Mouse (Mus musculus) embryonic facial prominence, embryonic 12.5 days (tissue): Measurements from ENCODE around the gene Prol1. TPM values are rescaled to one million over a fixed set of nuclear protein-coding genes. Genes with fewer than 3 reads are reported as not detected.
"Not testable (repeated sequence)": the region's sequence is repeated elsewhere in the genome, so short reads cannot be mapped to it uniquely, and the experiment has no call there.

Source experiments
- ATAC-seq: fragments of 200-750 bp; cut with Nextera tagmentation; 2 replicates; pipeline ENCODE4 v1.8.0; 2017; ENCODE audit not compliant: insufficient number of reproducible peaks, insufficient read depth, low FRiP score, low TSS enrichment
- H3K27ac ChIP-seq: fragments of 300-500 bp; sonication (generic); 2 replicates; pipeline ENCODE4 v1.5.1; 2016; ENCODE audit warnings: mild to moderate bottlenecking
- H3K27me3 ChIP-seq: fragments of 300-500 bp; sonication (generic); 2 replicates; pipeline ENCODE4 v1.6.1; 2016; ENCODE audit warnings: mild to moderate bottlenecking, moderate library complexity
- H3K36me3 ChIP-seq: fragments of 300-500 bp; sonication (generic); 2 replicates; pipeline ENCODE4 v1.6.1; 2016; ENCODE audit warnings: mild to moderate bottlenecking
- H3K4me1 ChIP-seq: fragments of 300-500 bp; sonication (generic); 2 replicates; pipeline ENCODE4 v1.6.1; 2016
- H3K4me2 ChIP-seq: fragments of 300-500 bp; sonication (generic); replicated peaks from 2 replicates; pipeline ENCODE4 v1.6.1; 2016; ENCODE audit warnings: mild to moderate bottlenecking, moderate library complexity
- H3K4me3 ChIP-seq: fragments of 300-500 bp; sonication (generic); 2 replicates; pipeline ENCODE4 v1.5.1; 2016; ENCODE audit warnings: mild to moderate bottlenecking
- H3K9ac ChIP-seq: fragments of 300-500 bp; sonication (generic); 2 replicates; pipeline ENCODE4 v1.6.1; 2016; ENCODE audit warnings: mild to moderate bottlenecking, moderate library complexity
- H3K9me3 ChIP-seq: fragments of 300-500 bp; sonication (generic); 2 replicates; pipeline ENCODE4 v1.6.1; 2016; ENCODE audit warnings: mild to moderate bottlenecking, moderate library complexity
- WGBS: fragments of 180-500 bp; shearing (Covaris S2); methylation state at CpG from one replicate; pipeline ENCODE4 v1.1.7; 2016; 5-methylcytosine and 5-hydroxymethylcytosine counted together
- polyA plus RNA-seq: library from polyadenylated mRNA; unstranded; fragments of >200 nt; fragmentation: Nextera tagmentation; extraction: Ambion mirVana; gene quantifications from 2 replicates; pipeline ENCODE4 v1.2.1, GENCODE M21; 2016

The Prol1 gene
- not detected in 2 replicates for polyA plus RNA-seq

DNA sequence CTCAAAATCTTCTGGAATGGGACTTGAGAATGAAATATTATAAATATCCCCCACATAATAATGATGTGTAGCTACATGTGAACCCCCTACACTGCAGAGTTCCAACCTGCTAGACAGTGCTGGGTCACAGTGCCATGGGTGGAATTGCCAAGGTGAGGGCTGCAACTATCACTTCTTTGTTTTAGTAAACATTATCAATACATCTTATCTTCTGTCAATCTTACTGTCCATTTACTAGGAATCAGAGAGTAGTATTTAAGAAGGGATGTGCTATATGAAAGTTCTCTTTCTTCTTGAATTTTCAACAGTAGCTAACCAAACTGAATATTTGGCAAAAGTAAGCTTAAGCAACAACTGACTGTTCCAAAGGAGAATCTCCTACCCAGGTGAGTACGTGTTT, at the start of gene Prol1:
TSS of gene Prol1 (plus strand) at position 301 of the 400 bp plus-strand sequence.
- WGBS = 93% methylated on average over 1 of the region's 1 CpGs
- H3K9me3 ChIP-seq = no peaks in the 10 kb centered on the region

DNA sequence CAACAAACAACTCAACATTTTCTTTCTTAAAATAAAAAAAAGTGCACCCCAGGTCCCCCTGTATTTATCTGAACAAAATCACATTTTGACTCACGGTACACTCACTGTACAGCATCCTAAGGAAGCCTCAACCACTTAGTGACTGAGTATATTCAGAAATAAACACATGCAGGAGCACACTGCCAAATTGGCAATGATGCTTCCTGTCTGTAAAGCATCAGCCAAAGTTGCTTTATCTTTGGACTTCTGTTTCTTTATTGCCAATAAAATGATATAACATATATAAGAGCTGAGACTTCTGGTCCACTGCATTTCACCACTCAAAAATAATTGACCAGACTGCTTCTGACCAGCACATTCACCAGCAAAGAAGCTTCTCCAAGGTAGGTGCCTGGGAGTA, 48.5 kb upstream of the Prol1 start, which contains the start of gene Gm7714:
TSS of gene Gm7714 (plus strand) at position 301 of the 400 bp plus-strand sequence.
- Histone ChIP-seq H3K4me3 (no peak within 1 kb of the TSS), H3K9ac (no peak within 1 kb of the TSS), H3K27me3 (no peaks in the 10 kb centered on the region), H3K4me2 (no peak within 1 kb of the TSS), H3K4me1 (no peaks in the 10 kb centered on the region), H3K27ac (no peak within 1 kb of the TSS), H3K9me3 (no peaks in the 10 kb centered on the region), H3K36me3 (no peaks in the 10 kb centered on the region)
- ATAC-seq = no peak
- 84% methylated on average over 1 of the region's 1 CpGs for WGBS

More for the DNA sequence above, at the start of gene Prol1:
- Histone ChIP-seq H3K27me3 (no peaks in the 10 kb centered on the region), H3K4me1 (no peaks in the 10 kb centered on the region), H3K4me2 (no peak within 1 kb of the TSS), H3K27ac (no peak within 1 kb of the TSS), H3K36me3 (no peaks in the 10 kb centered on the region), H3K9ac (no peak within 1 kb of the TSS), H3K4me3 (no peak within 1 kb of the TSS)
- ATAC-seq = no peak

DNA sequence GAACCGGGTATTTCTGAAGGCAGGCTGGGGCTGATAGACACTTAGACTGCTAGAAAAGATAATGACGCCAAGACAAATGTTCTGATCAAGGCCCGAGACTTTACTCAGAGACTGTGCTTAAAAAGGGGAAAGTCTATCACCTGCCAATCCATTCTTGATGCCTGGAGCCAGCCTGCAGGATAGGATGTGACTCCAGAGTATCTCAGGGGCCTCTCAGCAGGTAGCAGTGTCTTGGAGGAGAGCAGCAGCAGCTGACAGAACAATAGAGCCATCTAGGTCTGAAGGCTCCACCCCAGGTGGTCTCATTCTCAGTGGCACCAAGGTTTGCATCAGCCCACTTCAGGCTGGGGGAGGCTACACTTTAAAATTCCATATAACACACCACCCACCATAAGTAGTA, 5.8 kb upstream of the Prol1 start:
- H3K4me3 ChIP-seq, H3K27me3 ChIP-seq, H3K4me1 ChIP-seq, H3K9me3 ChIP-seq, H3K36me3 ChIP-seq, ATAC-seq, H3K4me2 ChIP-seq, H3K9ac ChIP-seq, H3K27ac ChIP-seq: not testable (repeated sequence)
- WGBS = 64% methylated on average over 3 of the region's 3 CpGs

DNA sequence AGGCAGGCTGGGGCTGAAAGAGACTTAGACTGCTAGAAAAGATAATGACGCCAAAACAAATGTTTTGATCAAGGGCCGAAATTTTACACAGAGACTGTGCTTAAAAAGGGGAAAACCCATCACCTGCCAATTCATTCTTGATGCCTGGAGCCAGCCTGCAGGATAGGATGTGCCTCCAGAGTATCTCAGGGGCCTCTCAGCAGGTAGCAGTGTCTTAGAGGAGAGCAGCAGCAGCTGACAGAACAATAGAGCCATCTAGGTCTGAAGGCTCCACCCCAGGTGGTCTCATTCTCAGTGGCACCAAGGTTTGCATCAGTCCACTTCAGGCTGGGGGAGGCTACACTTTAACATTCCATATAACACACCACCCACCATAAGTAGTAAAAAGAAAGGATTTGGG, 31.4 kb downstream of the Prol1 start:
- not testable (repeated sequence) for H3K27me3 ChIP-seq, H3K4me3 ChIP-seq, H3K9me3 ChIP-seq, H3K4me1 ChIP-seq, H3K9ac ChIP-seq, ATAC-seq, H3K36me3 ChIP-seq, H3K27ac ChIP-seq, H3K4me2 ChIP-seq
- 41% methylated on average over 2 of the region's 2 CpGs for WGBS

DNA sequence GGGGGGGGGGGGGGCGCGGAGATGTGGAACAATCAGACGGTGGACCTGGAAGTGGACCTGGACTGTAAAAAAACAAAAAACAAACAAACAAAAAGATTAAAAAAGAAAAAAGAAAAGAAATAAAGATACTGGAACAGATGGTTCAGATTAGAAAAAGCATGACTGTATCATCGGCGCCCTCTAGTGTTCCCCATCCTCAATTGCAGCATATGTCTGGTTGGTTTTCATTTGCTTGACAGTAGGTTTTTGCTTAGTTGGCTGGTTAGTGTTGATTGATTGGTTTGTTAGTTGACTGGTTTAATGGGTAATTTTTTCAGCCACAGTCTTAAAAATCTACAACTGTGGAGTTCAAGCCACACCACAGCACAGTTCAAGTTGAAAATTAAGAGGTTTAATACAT, 47.7 kb downstream of the Prol1 start:
- Histone ChIP-seq H3K27me3 (no peaks in the 10 kb centered on the region), H3K36me3 (no peaks in the 10 kb centered on the region), H3K27ac (no peak overlapping the region), H3K9me3 (no peaks in the 10 kb centered on the region), H3K4me1 (no peaks in the 10 kb centered on the region), H3K4me3 (no peak overlapping the region), H3K9ac (no peak overlapping the region), H3K4me2 (no peak overlapping the region)
- ATAC-seq = no peak
- WGBS = 3% methylated on average over 3 of the region's 5 CpGs

DNA sequence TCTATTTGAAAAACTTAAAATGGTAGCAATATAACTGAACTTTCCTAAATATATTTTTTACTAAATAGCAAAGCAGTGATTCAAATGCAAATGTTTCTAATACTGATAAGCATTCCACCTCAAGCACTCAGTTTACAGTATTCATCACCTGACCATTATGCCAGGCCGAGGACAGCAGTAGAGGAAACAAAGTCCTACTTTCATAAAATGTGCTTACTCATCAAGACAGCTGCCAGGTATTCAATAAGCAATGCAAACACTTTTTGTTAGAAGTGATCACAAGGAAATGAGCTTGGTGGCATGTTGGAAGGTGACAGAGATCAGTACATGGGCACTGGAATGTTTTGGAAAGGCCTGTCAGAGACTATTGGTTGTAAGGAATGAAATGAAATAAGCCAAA, 49.8 kb downstream of the Prol1 start:
- H3K36me3 ChIP-seq = no peaks in the 10 kb centered on the region
- H3K27me3 ChIP-seq = no peaks in the 10 kb centered on the region
- H3K4me3 ChIP-seq = no peak overlapping the region
- ATAC-seq = no peak
- H3K9ac ChIP-seq = no peak overlapping the region
- no peaks in the 10 kb centered on the region for H3K4me1 ChIP-seq
- 81% methylated on average over 1 of the region's 1 CpGs for WGBS
- H3K27ac ChIP-seq = no peak overlapping the region
- H3K4me2 ChIP-seq = no peak overlapping the region
- H3K9me3 ChIP-seq = no peaks in the 10 kb centered on the region

DNA sequence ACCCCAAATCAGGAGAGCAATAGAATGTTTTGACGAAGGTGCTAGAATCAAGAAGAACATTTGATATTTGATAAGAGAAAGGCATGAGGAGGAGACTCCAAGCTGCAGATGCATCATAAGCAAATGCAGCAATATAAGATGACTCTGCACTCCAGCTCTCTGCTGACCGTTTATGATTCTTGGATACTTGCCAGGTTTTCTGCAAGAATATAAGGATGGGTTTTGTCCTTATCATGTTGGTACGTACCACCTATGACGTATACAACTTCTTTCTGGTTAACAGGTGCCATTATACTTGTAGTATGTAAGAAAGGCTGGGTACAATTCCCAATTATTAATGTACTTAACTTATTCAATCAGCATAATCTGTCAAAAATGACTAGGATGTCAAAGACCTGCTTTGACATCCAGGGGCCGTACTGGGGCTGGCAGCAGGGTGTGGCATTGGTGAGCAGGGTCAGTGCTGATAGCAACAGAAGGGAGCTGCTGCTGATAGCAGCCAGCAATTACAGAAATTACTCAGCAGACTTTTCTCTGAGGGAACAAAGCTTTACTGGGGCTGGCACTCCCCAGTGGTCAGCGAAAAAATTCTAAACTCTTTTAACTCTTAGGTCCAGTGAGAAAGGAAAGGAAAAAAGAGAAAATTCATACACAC, 53.6 kb downstream of the Prol1 start:
- Histone ChIP-seq H3K27me3 (no peaks in the 10 kb centered on the region), H3K4me3 (no peak overlapping the region), H3K9me3 (no peaks in the 10 kb centered on the region), H3K27ac (no peak overlapping the region), H3K36me3 (no peaks in the 10 kb centered on the region), H3K4me1 (no peaks in the 10 kb centered on the region), H3K9ac (no peak overlapping the region), H3K4me2 (no peak overlapping the region)
- WGBS = 75% methylated on average over 6 of the region's 6 CpGs
- ATAC-seq = no peak

DNA sequence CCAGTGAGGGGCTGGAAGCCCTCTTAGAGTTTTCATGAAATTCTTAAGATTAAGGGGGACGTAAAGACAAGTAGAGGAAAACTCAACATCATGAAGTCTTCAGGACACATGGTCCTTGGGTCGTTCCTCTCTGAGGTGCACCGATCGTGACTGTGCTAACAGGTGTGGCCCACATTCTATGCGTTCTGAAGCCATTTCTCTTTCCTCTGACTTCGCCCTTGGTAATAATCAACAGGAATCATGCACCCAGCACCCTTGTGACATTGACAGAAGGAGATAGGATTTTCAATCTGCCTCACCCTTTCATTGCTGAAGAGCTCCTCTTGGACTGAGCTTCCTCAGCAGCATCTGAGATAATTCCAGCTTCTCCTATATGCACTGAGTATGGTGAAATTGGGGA, 55.5 kb downstream of the Prol1 start:
- Histone ChIP-seq H3K36me3 (no peaks in the 10 kb centered on the region), H3K27me3 (no peaks in the 10 kb centered on the region)
- WGBS = 82% methylated on average over 6 of the region's 6 CpGs

DNA sequence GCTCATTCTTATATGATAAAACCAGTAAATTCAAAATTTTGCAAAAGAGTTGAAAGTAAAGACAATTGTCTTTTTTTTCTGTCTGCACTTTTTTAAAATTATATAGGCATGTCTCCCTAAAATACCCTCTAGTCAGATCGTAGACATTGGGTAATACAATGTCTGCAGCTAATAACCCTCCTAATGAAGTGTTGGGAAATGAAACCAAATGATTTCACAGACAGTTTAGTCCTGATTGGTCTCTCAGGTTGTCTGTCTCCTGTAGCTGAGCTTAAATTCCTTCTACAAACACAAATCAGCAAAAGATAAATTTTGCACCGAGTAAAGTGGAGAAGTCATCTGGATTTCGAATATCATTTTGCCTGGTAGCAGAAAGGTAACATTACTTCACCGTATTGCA, 58.7 kb downstream of the Prol1 start, which contains the start of gene Amtn:
TSS of gene Amtn (plus strand) at position 301 of the 400 bp plus-strand sequence.
- Histone ChIP-seq H3K27ac (no peak within 1 kb of the TSS), H3K27me3 (no peaks in the 10 kb centered on the region), H3K36me3 (no peaks in the 10 kb centered on the region), H3K9me3 (no peaks in the 10 kb centered on the region), H3K4me1 (no peaks in the 10 kb centered on the region), H3K4me2 (no peak within 1 kb of the TSS), H3K9ac (no peak within 1 kb of the TSS), H3K4me3 (no peak within 1 kb of the TSS)
- ATAC-seq = no peak
- 79% methylated on average over 4 of the region's 4 CpGs for whole genome bisulfite sequencing

More for the DNA sequence above, 55.5 kb downstream of the Prol1 start:
- H3K27ac ChIP-seq = no peak overlapping the region
- no peak overlapping the region for H3K4me3 ChIP-seq
- ATAC-seq = no peak
- H3K4me2 ChIP-seq = no peak overlapping the region
- H3K9me3 ChIP-seq = no peaks in the 10 kb centered on the region
- no peaks in the 10 kb centered on the region for H3K4me1 ChIP-seq
- no peak overlapping the region for H3K9ac ChIP-seq

Other genes starting within 250 kb of the Prol1 start
- gene Smr2, start 230.8 kb upstream of the Prol1 start, polyA plus RNA-seq = not detected in 2 replicates
- gene Gm11116, start 205.8 kb upstream of the Prol1 start, polyA plus RNA-seq = not detected in 2 replicates
- not detected in 2 replicates for gene Gm11115, start 163.2 kb upstream of the Prol1 start, polyA plus RNA-seq
- not detected in 2 replicates for gene Gm7714, start 48.4 kb upstream of the Prol1 start, polyA plus RNA-seq
- 0.23 TPM in 1 of 2 replicates, not detected in the other for gene Amtn, start 58.8 kb downstream of the Prol1 start, polyA plus RNA-seq
- 0.90 and 1.4 TPM in 2 replicates for gene Ambn, start 138.7 kb downstream of the Prol1 start, polyA plus RNA-seq
- gene Enam, start 170.7 kb downstream of the Prol1 start, polyA plus RNA-seq = 0.04 TPM in 1 of 2 replicates, not detected in the other
- gene Jchain, start 210.6 kb downstream of the Prol1 start, polyA plus RNA-seq = 0.23 and 0.27 TPM in 2 replicates
- gene Utp3, start 237.2 kb downstream of the Prol1 start, polyA plus RNA-seq = 65.0 and 76.6 TPM in 2 replicates
- gene Rufy3, start 247.7 kb downstream of the Prol1 start, polyA plus RNA-seq = 31.6 and 40.2 TPM in 2 replicates